Mouse (Mus musculus) liver, embryonic 12.5 days (tissue): ENCODE results near the gene Armh3. TPM values are rescaled to one million over a fixed set of nuclear protein-coding genes. Genes with fewer than 3 reads are reported as not detected.
A peak's percentile ranks its signal among the peaks of the same experiment; 100 is the strongest.

ENCODE experiments used
- ATAC-seq: fragments of 200-750 bp; cut with Nextera tagmentation; 2 replicates; pipeline ENCODE4 v1.8.0; 2017; ENCODE audit warnings: moderate number of reproducible peaks, mild to moderate bottlenecking, moderate library complexity
- H3K27ac ChIP-seq: fragments of 300-500 bp; sonication (generic); 2 replicates; pipeline ENCODE4 v1.5.1; 2016; ENCODE audit warnings: mild to moderate bottlenecking
- H3K27me3 ChIP-seq: fragments of 300-500 bp; sonication (generic); replicated peaks from 2 replicates; pipeline ENCODE4 v1.6.1; 2016; ENCODE audit warnings: mild to moderate bottlenecking, moderate library complexity
- H3K36me3 ChIP-seq: fragments of 300-500 bp; sonication (generic); 2 replicates; pipeline ENCODE4 v1.6.1; 2016; ENCODE audit warnings: mild to moderate bottlenecking, moderate library complexity
- H3K4me1 ChIP-seq: fragments of 300-500 bp; sonication (generic); 2 replicates; pipeline ENCODE4 v1.6.1; 2016
- H3K4me2 ChIP-seq: fragments of 300-500 bp; sonication (generic); 2 replicates; pipeline ENCODE4 v1.6.1; 2016; ENCODE audit warnings: mild to moderate bottlenecking, moderate library complexity
- H3K4me3 ChIP-seq: fragments of 300-500 bp; sonication (generic); 2 replicates; pipeline ENCODE4 v1.5.1; 2016; ENCODE audit warnings: mild to moderate bottlenecking, moderate library complexity
- H3K9ac ChIP-seq: fragments of 300-500 bp; sonication (generic); 2 replicates; pipeline ENCODE4 v1.6.1; 2016; ENCODE audit warnings: mild to moderate bottlenecking, moderate library complexity
- H3K9me3 ChIP-seq: fragments of 300-500 bp; sonication (generic); replicated peaks from 2 replicates; pipeline ENCODE4 v1.6.1; 2016; ENCODE audit warnings: mild to moderate bottlenecking, moderate library complexity
- WGBS: fragments of 180-500 bp; shearing (Covaris S2); methylation state at CpG from one replicate; pipeline ENCODE4 v1.1.7; 2016; ENCODE audit not compliant: insufficient replicate concordance; 5-methylcytosine and 5-hydroxymethylcytosine counted together
- polyA plus RNA-seq: library from polyadenylated mRNA; unstranded; fragments of >200 nt; fragmentation: Nextera tagmentation; extraction: Ambion mirVana; gene quantifications from 2 replicates; pipeline ENCODE4 v1.2.1, GENCODE M21; 2016

The Armh3 gene
- polyA plus RNA-seq, 1 experiment from 2014 or later: 6.5 TPM

- Histone ChIP-seq H3K9me3 (no peaks in the 10 kb centered on the region), H3K27me3 (peaks cover 2% of the 10 kb centered on the region; the same call in 1 of the 2 replicates), H3K9ac (peak overlapping the region; percentile 99), H3K27ac (peak overlapping the region; percentile 95), H3K4me2 (peak overlapping the region; percentile 99), H3K4me3 (peak overlapping the region; percentile 95), H3K36me3 (peaks cover 16% of the 10 kb centered on the region), H3K4me1 (peaks cover 83% of the 10 kb centered on the region)
- WGBS: 30% methylated on average over 14 of the region's 14 CpGs
- no peak for ATAC-seq
Observed at GRCm38 (mm10) chr19:46040149-46040902, 42.0 kb upstream of the Armh3 start.

GRCm38 (mm10) chr19:46039478-46039877 is 41.2 kb upstream of the Armh3 start:
- peak; percentile 79 for ATAC-seq
- peak overlapping the region; percentile 95 for H3K27ac ChIP-seq
- H3K4me2 ChIP-seq: peak overlapping the region; percentile 99
- peaks cover 85% of the 10 kb centered on the region for H3K4me1 ChIP-seq
- peaks cover 24% of the 10 kb centered on the region for H3K36me3 ChIP-seq
- no peaks in the 10 kb centered on the region for H3K9me3 ChIP-seq
- peak overlapping the region; percentile 99 for H3K9ac ChIP-seq
- no peaks in the 10 kb centered on the region for H3K27me3 ChIP-seq
- peak overlapping the region; percentile 95 for H3K4me3 ChIP-seq
- WGBS: 2% methylated on average over 28 of the region's 30 CpGs

GRCm38 (mm10) chr19:46038851-46039260 is 40.6 kb upstream of the Armh3 start:
- WGBS: under 1% methylated on average over 12 of the region's 17 CpGs
- ATAC-seq: no peak
- H3K9me3 ChIP-seq: no peaks in the 10 kb centered on the region
- H3K27me3 ChIP-seq: no peaks in the 10 kb centered on the region
- H3K27ac ChIP-seq: peak overlapping the region; percentile 95
- peaks cover 30% of the 10 kb centered on the region for H3K36me3 ChIP-seq
- peaks cover 85% of the 10 kb centered on the region for H3K4me1 ChIP-seq
- H3K4me2 ChIP-seq: peak overlapping the region; percentile 99
- peak overlapping the region; percentile 95 for H3K4me3 ChIP-seq
- peak overlapping the region; percentile 99 for H3K9ac ChIP-seq

GRCm38 (mm10) chr19:46037925-46038850 is 39.9 kb upstream of the Armh3 start:
- H3K36me3 ChIP-seq: peaks cover 37% of the 10 kb centered on the region
- H3K4me1 ChIP-seq: peaks cover 81% of the 10 kb centered on the region
- H3K9ac ChIP-seq: peak overlapping the region; percentile 99
- H3K27me3 ChIP-seq: no peaks in the 10 kb centered on the region
- ATAC-seq: peak; percentile 27
- H3K4me2 ChIP-seq: peak overlapping the region; percentile 99
- H3K4me3 ChIP-seq: peak overlapping the region; percentile 95
- H3K27ac ChIP-seq: peak overlapping the region; percentile 95
- 8% methylated on average over 13 of the region's 13 CpGs for WGBS
- no peaks in the 10 kb centered on the region for H3K9me3 ChIP-seq

GRCm38 (mm10) chr19:46037243-46037924 is 39.1 kb upstream of the Armh3 start:
- no peaks in the 10 kb centered on the region for H3K27me3 ChIP-seq
- H3K9me3 ChIP-seq: no peaks in the 10 kb centered on the region
- H3K9ac ChIP-seq: peak overlapping the region; percentile 99
- peaks cover 45% of the 10 kb centered on the region for H3K36me3 ChIP-seq
- peak; percentile 79 for ATAC-seq
- H3K4me3 ChIP-seq: peak overlapping the region; percentile 95
- H3K4me1 ChIP-seq: peaks cover 81% of the 10 kb centered on the region
- peak overlapping the region; percentile 95 for H3K27ac ChIP-seq
- 3% methylated on average over 6 of the region's 6 CpGs for WGBS
- H3K4me2 ChIP-seq: peak overlapping the region; percentile 99

- no peak for ATAC-seq
- Histone ChIP-seq H3K4me1 (peaks cover 81% of the 10 kb centered on the region), H3K4me3 (peak overlapping the region; percentile 95), H3K9ac (peak overlapping the region; percentile 99), H3K4me2 (peak overlapping the region; percentile 99), H3K27me3 (no peaks in the 10 kb centered on the region), H3K27ac (peak overlapping the region; percentile 95), H3K9me3 (no peaks in the 10 kb centered on the region), H3K36me3 (peaks cover 52% of the 10 kb centered on the region)
- 45% methylated on average over 13 of the region's 13 CpGs for WGBS
Observed at GRCm38 (mm10) chr19:46036477-46037242, 38.4 kb upstream of the Armh3 start.

- Histone ChIP-seq H3K36me3 (peaks cover 57% of the 10 kb centered on the region), H3K9me3 (no peaks in the 10 kb centered on the region), H3K4me1 (peaks cover 75% of the 10 kb centered on the region), H3K4me2 (peak overlapping the region; percentile 99), H3K27me3 (no peaks in the 10 kb centered on the region), H3K27ac (peak overlapping the region; percentile 95), H3K9ac (peak overlapping the region; percentile 99; the same call in 1 of the 2 replicates), H3K4me3 (peak overlapping the region; percentile 95)
- 85% methylated on average over 13 of the region's 13 CpGs for WGBS
- ATAC-seq: no peak
Observed at GRCm38 (mm10) chr19:46035971-46036370, 37.7 kb upstream of the Armh3 start.

GRCm38 (mm10) chr19:46033911-46034310 is 35.6 kb upstream of the Armh3 start:
- H3K4me2 ChIP-seq: no peak overlapping the region
- no peak overlapping the region for H3K4me3 ChIP-seq
- H3K36me3 ChIP-seq: peaks cover 69% of the 10 kb centered on the region
- WGBS: 95% methylated on average over 11 of the region's 11 CpGs
- ATAC-seq: no peak
- H3K27ac ChIP-seq: no peak overlapping the region; the same call in 1 of the 2 replicates
- H3K27me3 ChIP-seq: no peaks in the 10 kb centered on the region
- peaks cover 6% of the 10 kb centered on the region; the same call in 1 of the 2 replicates for H3K9me3 ChIP-seq
- peaks cover 62% of the 10 kb centered on the region for H3K4me1 ChIP-seq
- H3K9ac ChIP-seq: no peak overlapping the region

GRCm38 (mm10) chr19:46032731-46033510 is 34.6 kb upstream of the Armh3 start:
- Histone ChIP-seq H3K27ac (peak overlapping the region; percentile 26; the same call in 1 of the 2 replicates), H3K4me1 (peaks cover 58% of the 10 kb centered on the region), H3K9ac (no peak overlapping the region), H3K27me3 (no peaks in the 10 kb centered on the region), H3K4me2 (no peak overlapping the region), H3K9me3 (peaks cover 6% of the 10 kb centered on the region; the same call in 1 of the 2 replicates), H3K36me3 (peaks cover 69% of the 10 kb centered on the region), H3K4me3 (no peak overlapping the region)
- no peak for ATAC-seq
- 86% methylated on average over 26 of the region's 26 CpGs for WGBS

GRCm38 (mm10) chr19:46031689-46032432 is 33.6 kb upstream of the Armh3 start:
- peaks cover 69% of the 10 kb centered on the region for H3K36me3 ChIP-seq

More at GRCm38 (mm10) chr19:46031689-46032432, 33.6 kb upstream of the Armh3 start:
- Histone ChIP-seq H3K9ac (no peak overlapping the region), H3K4me3 (no peak overlapping the region), H3K27me3 (no peaks in the 10 kb centered on the region), H3K4me1 (peaks cover 56% of the 10 kb centered on the region), H3K9me3 (peaks cover 6% of the 10 kb centered on the region; the same call in 1 of the 2 replicates), H3K4me2 (no peak overlapping the region), H3K27ac (peak overlapping the region; percentile 52)
- peak; percentile 46 for ATAC-seq
- 69% methylated on average over 9 of the region's 9 CpGs for WGBS
